Mouse (Mus musculus) midbrain, embryonic 14.5 days (tissue): ENCODE results near the gene Krt19. TPM values are rescaled to one million over a fixed set of nuclear protein-coding genes. Genes with fewer than 3 reads are reported as not detected.
A peak's percentile ranks its signal among the peaks of the same experiment; 100 is the strongest.

ENCODE experiments used
- ATAC-seq: fragments of 200-750 bp; cut with Nextera tagmentation; 2 replicates; pipeline ENCODE4 v1.8.0; 2017; ENCODE audit warnings: moderate number of reproducible peaks, moderate library complexity; ENCODE audit not compliant: low FRiP score, low TSS enrichment
- DNase-seq: peaks from one replicate; pipeline ENCODE4 v3.0.0-alpha.2; 2015
- H3K27ac ChIP-seq: fragments of 300-500 bp; sonication (generic); replicated peaks from 2 replicates; pipeline ENCODE4 v1.5.1; 2014; ENCODE audit warnings: mild to moderate bottlenecking, low read depth, low read length, moderate library complexity
- H3K27me3 ChIP-seq: fragments of 300-500 bp; sonication (generic); 2 replicates; pipeline ENCODE4 v1.6.1; 2014; ENCODE audit warnings: low read length, control low read depth, mixed read lengths; ENCODE audit not compliant: control insufficient read depth, insufficient read depth
- H3K36me3 ChIP-seq: fragments of 300-500 bp; sonication (generic); 2 replicates; pipeline ENCODE4 v1.6.1; 2014; ENCODE audit warnings: low read length, control low read depth; ENCODE audit not compliant: control insufficient read depth, insufficient read depth
- H3K4me1 ChIP-seq: fragments of 300-500 bp; sonication (generic); 2 replicates; pipeline ENCODE4 v1.6.1; 2014; ENCODE audit warnings: mild to moderate bottlenecking, antibody characterized with exemption, low read length, control low read depth; ENCODE audit not compliant: control insufficient read depth, insufficient read depth
- H3K4me2 ChIP-seq: fragments of 300-500 bp; sonication (generic); 2 replicates; pipeline ENCODE4 v1.6.1; 2014; ENCODE audit warnings: mild to moderate bottlenecking, low read length, moderate library complexity
- H3K4me3 ChIP-seq: fragments of 300-500 bp; sonication (generic); replicated peaks from 2 replicates; pipeline ENCODE4 v1.5.1; 2014; ENCODE audit warnings: low read depth, low read length
- H3K9ac ChIP-seq: fragments of 300-500 bp; sonication (generic); replicated peaks from 2 replicates; pipeline ENCODE4 v1.6.1; 2014; ENCODE audit warnings: mild to moderate bottlenecking, low read length, moderate library complexity
- H3K9me3 ChIP-seq: fragments of 300-500 bp; sonication (generic); 2 replicates; pipeline ENCODE4 v1.6.1; 2016; ENCODE audit warnings: low read length, control low read depth, mixed read lengths; ENCODE audit not compliant: control insufficient read depth
- WGBS: fragments of 180-500 bp; shearing (Covaris S2); extraction: QIAGEN DNeasy Blood & Tissue Kit; methylation state at CpG from one replicate; pipeline ENCODE4 v1.1.7; 2014; 5-methylcytosine and 5-hydroxymethylcytosine counted together
- polyA plus RNA-seq: library from polyadenylated mRNA; unstranded; fragments of >200 nt; fragmentation: Nextera tagmentation; extraction: Ambion mirVana; gene quantifications from 2 replicates; pipeline ENCODE4 v1.2.1, GENCODE M21; 2014

Gene Krt19
- polyA plus RNA-seq, 1 experiment from 2014 or later, result 0.72 TPM

DNA sequence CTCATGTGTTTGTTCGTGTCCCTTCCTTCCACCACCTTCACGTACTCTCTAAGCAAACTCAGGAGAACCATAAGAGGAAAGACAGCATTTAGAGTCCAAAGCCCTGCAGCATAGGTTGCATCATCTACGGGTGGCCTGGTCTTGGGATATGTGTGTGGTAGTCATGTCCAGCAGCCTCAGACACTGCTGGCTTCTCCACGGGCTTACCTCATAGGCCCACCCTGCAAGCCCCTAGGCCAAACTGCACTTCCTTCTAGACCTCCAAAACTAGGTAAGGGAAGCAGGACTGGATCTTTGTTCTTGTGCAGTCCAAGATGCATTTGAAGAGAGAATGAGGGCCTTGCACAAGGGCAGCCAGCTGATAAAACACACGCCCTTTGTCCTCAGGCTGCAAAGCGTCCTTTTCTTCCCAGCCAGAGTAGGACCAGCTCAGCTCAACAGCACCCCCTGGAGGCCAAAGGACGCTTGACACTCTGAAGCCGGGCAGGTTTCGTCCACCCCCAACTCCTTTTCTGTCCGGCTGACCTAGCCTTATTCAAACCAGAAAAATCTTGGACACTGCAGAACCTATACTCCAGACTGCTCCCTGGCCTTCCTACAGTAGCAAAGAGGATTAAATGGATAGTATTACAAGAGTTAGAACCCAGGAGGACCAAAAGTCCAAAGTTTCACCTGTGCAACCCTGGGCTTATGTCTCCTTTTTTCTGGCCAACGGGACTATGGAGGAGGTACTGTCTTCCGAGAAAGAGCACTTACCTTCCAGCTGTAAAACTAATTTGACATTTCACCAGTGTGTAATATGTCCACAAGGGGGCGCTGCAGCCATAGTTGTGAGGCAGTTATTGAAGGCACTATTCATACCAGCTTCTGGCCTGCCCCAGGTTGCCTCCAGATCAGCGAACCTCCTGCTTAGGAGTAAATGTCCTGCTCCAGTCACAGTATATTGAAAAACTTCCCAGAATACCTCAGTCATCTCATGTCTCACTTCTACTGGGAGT lies 20.6 kb upstream of the Krt19 start:
- no peak overlapping the region for H3K9ac ChIP-seq

DNA sequence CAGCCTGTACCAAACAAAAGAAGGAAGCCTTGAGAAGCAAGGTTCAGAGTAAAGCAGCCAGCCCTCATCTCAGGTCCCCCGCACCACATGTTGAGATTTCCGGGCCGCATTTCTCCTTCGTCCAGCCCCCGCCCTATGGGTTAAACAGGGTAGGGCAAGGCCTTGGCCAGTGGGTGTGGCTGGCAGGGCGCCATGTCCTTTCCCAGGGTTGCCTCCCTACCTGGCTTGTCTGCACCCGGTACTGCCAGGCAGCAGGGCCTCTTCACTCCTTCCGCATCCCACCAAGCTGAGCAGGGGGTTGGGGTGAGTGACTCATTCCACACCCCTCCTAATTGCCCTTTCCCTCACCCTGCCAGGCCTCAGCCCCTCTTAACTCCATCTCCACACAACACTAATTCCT lies 19.6 kb upstream of the Krt19 start:
- ATAC-seq, result no peak
- H3K4me2 ChIP-seq, result no peak overlapping the region
- H3K36me3 ChIP-seq, result no peaks in the 10 kb centered on the region
- no peaks in the 10 kb centered on the region for H3K4me1 ChIP-seq
- no peaks in the 10 kb centered on the region for H3K27me3 ChIP-seq
- no peaks in the 10 kb centered on the region for H3K9me3 ChIP-seq
- no peak for DNase-seq
- H3K9ac ChIP-seq, result no peak overlapping the region
- no peak overlapping the region for H3K27ac ChIP-seq
- 80% methylated on average over 8 of the region's 8 CpGs for WGBS
- H3K4me3 ChIP-seq, result no peak overlapping the region

More for the DNA sequence above, 20.6 kb upstream of the Krt19 start:
- ATAC-seq, result no peak
- Histone ChIP-seq H3K9me3 (no peaks in the 10 kb centered on the region), H3K27ac (no peak overlapping the region), H3K4me1 (no peaks in the 10 kb centered on the region), H3K36me3 (no peaks in the 10 kb centered on the region), H3K27me3 (no peaks in the 10 kb centered on the region), H3K4me3 (no peak overlapping the region), H3K4me2 (no peak overlapping the region)
- DNase-seq, result peak; percentile 80
- 32% methylated on average over 14 of the region's 14 CpGs for WGBS

DNA sequence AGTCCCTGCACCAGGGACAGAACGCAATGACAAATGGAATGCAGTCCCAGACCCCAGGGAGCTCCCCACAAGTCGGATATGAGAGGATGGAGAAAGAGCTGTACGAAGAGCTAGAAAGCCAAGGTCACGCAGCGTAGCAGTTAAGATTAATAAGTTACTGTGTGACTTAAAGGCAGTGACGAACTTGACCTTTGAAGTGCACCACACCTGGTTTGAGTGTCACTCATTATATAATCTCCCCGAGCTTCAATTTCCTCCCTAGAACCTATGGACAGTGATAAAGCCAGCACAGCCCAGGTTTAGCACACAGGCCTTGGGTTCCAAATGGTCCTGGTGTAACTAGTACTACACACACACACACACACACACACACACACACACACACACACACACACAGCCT lies 15.9 kb upstream of the Krt19 start:
- H3K9ac ChIP-seq, result no peak overlapping the region
- WGBS, result 74% methylated on average over 7 of the region's 7 CpGs
- H3K4me3 ChIP-seq, result no peak overlapping the region
- ATAC-seq, result no peak
- no peaks in the 10 kb centered on the region for H3K9me3 ChIP-seq
- no peaks in the 10 kb centered on the region for H3K36me3 ChIP-seq
- H3K4me2 ChIP-seq, result no peak overlapping the region
- H3K27me3 ChIP-seq, result no peaks in the 10 kb centered on the region
- H3K27ac ChIP-seq, result no peak overlapping the region
- no peak for DNase-seq
- no peaks in the 10 kb centered on the region for H3K4me1 ChIP-seq

DNA sequence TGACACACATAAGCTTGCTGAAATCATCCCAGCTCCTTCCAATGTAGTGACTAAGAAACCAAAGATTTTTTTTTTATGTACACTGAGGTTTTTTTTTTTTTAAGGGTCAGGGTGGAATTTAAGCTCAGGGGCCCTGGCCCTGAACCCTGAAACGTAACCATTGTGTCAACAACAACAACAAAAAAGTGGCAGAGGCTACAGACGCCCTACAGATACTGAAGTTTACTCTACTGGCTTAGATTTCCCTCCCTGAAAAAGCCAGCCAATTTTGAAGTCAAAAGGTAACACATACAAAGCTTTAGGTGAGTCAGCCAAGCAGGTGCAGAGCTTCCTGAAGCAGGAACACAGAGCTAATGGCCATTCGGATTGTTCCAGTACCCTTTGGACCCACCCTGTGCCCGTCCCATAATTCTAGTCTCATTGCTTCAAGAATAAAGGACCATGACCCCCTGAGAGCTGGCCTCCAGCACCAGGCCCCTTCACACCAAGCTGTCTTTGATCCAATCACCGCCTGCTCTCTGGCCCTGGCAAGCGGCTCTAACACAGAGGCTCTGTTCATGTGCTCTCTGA lies 9.5 kb upstream of the Krt19 start:
- H3K27ac ChIP-seq, result no peak overlapping the region
- no peaks in the 10 kb centered on the region for H3K36me3 ChIP-seq
- no peak overlapping the region for H3K9ac ChIP-seq
- ATAC-seq, result no peak
- no peaks in the 10 kb centered on the region for H3K4me1 ChIP-seq
- H3K4me3 ChIP-seq, result no peak overlapping the region
- H3K4me2 ChIP-seq, result no peak overlapping the region
- WGBS, result 72% methylated on average over 6 of the region's 6 CpGs
- H3K27me3 ChIP-seq, result no peaks in the 10 kb centered on the region
- DNase-seq, result no peak
- H3K9me3 ChIP-seq, result no peaks in the 10 kb centered on the region

DNA sequence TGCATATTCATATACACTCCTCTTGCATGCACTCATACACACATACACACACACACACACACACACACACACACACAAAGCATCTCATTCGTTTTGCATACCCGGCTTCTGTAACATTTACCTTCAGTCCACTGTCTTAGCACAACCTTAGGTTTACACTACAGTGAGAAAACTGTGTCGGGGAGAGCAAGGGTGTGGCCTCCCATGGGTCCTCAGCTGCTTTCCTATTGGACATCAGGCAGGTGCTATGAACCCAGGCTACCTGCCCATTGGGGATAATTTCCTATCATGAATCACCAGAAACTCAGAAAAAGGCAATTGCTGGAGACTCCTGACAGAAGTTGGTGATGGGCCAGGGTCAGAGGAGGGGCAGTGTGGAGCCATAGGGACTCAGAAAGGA lies 8.9 kb upstream of the Krt19 start:
- Histone ChIP-seq H3K4me1 (no peaks in the 10 kb centered on the region), H3K36me3 (no peaks in the 10 kb centered on the region), H3K9me3 (no peaks in the 10 kb centered on the region), H3K4me3 (no peak overlapping the region), H3K4me2 (no peak overlapping the region), H3K9ac (no peak overlapping the region), H3K27me3 (no peaks in the 10 kb centered on the region), H3K27ac (no peak overlapping the region)
- ATAC-seq (no peak), DNase-seq (no peak)
- 83% methylated on average over 3 of the region's 3 CpGs for WGBS

DNA sequence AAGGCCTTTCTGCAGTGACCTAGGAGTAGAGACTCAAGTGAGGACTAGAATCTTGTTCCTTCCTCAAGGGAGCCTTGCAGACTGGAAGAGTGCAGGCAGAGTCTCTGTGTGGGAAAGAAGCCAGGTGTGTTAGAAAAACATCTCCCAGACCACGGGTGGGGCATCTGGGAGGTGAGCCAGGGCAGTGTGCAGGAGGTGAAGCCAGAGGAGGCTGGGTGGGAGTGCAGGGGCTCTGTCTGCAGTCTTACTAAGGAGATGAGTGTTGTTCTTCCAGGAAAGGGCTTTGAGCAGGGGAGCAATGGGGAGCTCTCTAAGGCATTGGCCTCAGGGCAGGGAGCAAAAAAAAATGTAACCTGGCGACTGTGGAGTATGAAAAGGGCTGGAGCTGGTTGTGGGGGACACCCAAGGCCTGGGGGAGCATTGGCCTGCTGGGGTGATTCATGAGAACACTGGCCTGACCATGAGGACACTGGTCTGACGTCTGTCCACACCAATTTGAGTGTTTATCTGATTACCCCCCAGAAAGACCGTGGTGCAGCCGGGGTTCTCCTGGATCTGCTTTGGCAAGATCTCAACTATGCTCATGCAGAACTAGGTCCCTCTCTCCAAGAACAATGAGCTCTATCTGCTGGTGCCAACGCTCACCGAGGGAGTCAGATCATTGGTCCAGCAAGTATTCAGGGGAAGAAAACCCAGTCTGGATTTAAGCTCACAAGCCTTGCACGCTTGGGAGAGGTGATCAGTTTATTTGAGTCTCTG lies 7.2 kb upstream of the Krt19 start:
- DNase-seq (no peak), ATAC-seq (no peak)
- Histone ChIP-seq H3K27ac (no peak overlapping the region), H3K36me3 (no peaks in the 10 kb centered on the region), H3K4me3 (no peak overlapping the region), H3K4me1 (no peaks in the 10 kb centered on the region), H3K9ac (no peak overlapping the region), H3K4me2 (no peak overlapping the region), H3K27me3 (no peaks in the 10 kb centered on the region), H3K9me3 (no peaks in the 10 kb centered on the region)
- WGBS, result 76% methylated on average over 8 of the region's 8 CpGs

DNA sequence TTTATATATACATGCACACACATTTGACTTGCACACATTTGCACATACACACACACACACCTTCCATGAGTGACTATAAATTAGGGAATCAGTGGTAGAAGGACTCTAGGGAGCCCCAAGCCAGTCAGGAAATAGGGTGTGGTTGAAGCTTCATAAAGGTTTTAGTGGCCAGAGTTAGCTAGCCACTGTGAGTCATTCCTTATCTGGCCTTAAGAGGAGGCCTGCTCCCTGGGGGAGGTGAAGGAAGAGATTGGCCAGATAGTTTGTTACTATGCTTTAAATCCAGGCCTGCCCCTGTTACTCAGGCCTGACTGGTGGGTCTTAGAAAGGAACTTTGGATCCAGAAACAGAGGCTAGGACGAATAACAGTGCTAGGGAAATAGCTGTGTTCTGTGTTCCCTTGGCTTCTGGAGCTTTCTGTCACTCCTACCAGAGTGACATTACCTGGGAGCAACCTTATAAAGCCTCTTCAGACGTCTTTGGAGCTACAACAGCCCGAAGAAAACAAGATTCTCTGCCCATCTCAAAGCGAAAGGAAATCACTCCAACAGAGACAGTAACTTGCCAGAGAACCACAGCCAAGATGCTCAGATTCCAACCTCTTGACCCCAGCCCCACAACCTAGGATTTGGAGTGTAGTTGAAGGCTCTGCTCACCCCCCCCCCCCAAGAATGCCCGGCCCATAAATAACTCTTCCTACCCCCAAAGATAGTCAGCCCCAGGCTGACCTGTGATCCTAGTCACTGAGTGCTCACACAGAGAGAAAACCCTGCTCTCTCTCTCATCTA lies 705 bp downstream of the Krt19 start:
- H3K36me3 ChIP-seq, result no peaks in the 10 kb centered on the region
- WGBS, result 85% methylated on average over 5 of the region's 5 CpGs
- no peak overlapping the region for H3K9ac ChIP-seq
- no peak overlapping the region for H3K27ac ChIP-seq
- H3K4me1 ChIP-seq, result 0 out of 2 replicates have a peak, but pooled peaks cover 5% of the 10 kb centered on the region
- ATAC-seq, result no peak
- DNase-seq, result no peak
- no peaks in the 10 kb centered on the region for H3K9me3 ChIP-seq
- H3K4me2 ChIP-seq, result no peak overlapping the region
- no peak overlapping the region for H3K4me3 ChIP-seq
- H3K27me3 ChIP-seq, result peaks cover 15% of the 10 kb centered on the region

DNA sequence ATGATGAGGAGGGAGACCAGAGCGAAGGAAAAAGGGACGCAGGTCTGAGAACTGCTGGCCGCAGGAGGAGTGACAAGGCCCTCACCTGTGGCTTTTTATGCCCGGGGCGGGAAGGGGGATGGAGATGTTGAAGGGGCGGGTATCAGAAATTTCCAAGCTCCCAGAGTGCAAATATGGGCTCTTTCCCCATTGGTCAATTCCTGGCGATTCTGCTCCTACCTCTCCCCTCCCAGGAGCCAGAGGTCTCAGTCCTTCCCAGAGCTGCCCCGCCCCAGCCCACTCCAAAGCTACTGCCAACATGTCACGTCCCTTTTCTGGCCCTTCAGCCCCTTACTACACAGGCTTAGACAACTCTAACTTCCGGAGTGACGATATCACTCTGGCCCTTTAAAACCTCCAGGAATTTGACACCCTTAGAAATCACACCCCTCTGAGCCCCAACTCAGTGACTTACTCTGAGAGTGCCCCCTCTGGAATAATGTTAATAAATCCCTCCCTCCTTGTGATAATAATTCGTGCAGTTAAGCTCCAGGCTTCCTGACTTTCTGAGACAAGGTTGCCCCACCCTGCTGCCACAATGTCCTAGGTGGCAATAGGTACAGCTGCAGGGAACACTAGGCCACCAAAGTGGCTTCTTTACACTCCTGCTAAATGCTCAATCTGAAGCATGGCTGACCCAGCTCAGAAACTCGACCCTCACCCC lies 2.5 kb downstream of the Krt19 start:
- WGBS, result 4% methylated on average over 13 of the region's 13 CpGs
- DNase-seq, result no peak
- ATAC-seq, result no peak

More for the DNA sequence above, 2.5 kb downstream of the Krt19 start:
- H3K9me3 ChIP-seq, result no peaks in the 10 kb centered on the region
- H3K4me2 ChIP-seq, result peak overlapping the region; percentile 47
- H3K4me3 ChIP-seq, result peak overlapping the region; percentile 20
- H3K36me3 ChIP-seq, result no peaks in the 10 kb centered on the region
- no peak overlapping the region for H3K27ac ChIP-seq
- no peak overlapping the region for H3K9ac ChIP-seq
- H3K27me3 ChIP-seq, result peaks cover 15% of the 10 kb centered on the region
- H3K4me1 ChIP-seq, result 0 out of 2 replicates have a peak, but pooled peaks cover 5% of the 10 kb centered on the region
